Mouse (Mus musculus): ENCODE measurements around the gene Olfr1513.
"Not testable (repeated sequence)": the region's sequence is repeated elsewhere in the genome, so short reads cannot be mapped to it uniquely, and the experiment has no call there.

The Olfr1513 gene

DNA sequence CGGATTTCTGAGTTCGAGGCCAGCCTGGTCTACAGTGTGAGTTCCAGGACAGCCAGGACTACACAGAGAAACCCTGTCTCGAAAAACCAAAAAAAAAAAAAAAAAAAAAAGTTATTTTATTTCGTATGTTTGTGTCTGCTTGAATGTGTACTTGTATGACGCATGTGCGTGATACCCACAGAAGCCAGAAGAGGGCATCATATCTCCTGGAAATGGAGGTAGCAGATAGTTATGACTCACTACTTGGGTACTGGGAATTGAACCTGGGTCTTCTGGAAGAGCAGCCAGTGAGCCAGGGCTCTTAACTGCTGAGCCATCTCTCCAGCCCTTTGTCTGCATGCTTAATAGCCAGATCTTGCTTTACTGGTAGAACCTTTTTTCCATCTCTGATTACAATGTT is 45.9 kb downstream of the Olfr1513 start:
- DNase-seq (ENCODE audit: low read depth, low spot score) = peak; percentile 59

DNA sequence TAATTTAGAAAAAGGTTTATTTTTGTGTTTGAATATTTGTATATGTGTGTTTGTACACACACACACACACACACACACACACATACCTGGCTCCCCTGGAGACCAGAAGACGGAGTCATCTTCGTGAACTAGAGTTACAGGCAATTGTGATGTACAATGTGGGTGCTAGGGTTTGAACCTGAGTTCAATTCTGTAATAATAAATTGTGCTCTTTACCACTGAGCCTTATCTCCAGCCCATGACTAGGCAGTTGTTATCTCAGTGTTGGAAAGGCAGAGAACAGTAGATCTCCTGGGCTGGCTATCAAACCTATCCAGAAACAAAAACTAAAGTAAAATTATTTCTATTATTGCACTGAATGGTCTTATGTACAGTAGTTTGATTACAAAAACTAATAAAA is 50.1 kb downstream of the Olfr1513 start:
- no peak for DNase-seq (ENCODE audit: low read depth, low spot score)

DNA sequence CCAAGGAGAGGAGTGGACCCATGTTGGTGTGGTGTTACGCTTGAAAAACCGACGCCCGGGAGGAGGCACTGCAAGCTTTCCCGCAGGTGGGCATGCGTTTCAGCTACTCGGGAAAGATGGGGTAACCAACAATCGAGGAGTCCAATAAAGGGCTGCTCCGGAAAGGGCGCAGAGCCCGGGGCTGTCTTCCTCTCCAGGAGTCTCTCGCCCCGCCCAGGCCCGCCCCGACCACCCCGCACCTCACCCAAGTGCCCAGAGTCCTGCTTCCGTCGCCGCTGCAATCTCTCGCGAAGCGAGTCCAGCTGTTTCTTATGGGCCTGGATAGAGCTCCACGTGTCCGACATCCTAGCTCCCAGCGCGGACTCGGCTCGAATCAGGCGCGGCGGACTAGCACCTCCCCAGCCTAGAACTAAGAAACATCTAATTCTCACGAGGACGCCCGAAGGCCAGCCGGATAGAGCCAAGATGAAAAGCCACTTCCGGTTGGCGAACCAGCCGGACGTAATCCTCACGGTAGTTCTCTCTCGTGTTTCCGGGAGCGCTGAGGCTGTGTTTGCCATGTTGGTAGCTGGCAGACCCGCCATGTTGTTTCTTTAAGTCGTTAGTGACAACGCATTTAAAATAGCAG is 51.5 kb downstream of the Olfr1513 start, which contains the start of gene Mettl3:
Gene Mettl3 (minus strand): TSS at position 485 of the 628 bp plus-strand sequence.
- peak; percentile 96 for DNase-seq (ENCODE audit: low read depth, low spot score)

DNA sequence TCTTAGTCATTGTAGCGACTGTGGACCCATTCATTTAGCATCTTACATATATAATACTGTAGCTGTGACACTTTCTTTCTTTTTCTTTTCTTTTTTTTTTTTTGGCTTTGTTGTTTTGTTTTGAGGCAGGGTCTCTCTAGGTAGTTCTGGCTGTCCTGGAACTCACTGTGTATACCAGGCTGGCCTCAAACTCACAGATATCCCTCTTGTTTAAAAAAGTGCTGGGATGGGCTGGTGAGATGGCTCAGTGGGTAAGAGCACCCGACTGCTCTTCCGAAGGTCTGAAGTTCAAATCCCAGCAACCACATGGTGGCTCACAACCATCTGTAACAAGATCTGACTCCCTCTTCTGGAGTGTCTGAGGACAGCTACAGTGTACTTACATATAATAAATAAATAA is 52.7 kb downstream of the Olfr1513 start:
- DNase-seq (ENCODE audit: low read depth, low spot score) = not testable (repeated sequence)
